Mouse (Mus musculus) embryonic fibroblast, embryonic 13.5 days (primary cell): ENCODE data around the gene Stat6.

ENCODE experiments used
- CTCF ChIP-seq: IDR thresholded peaks from 2 replicates; pipeline ENCODE4 v1.5.1; 2011; ENCODE audit warnings: mild to moderate bottlenecking, control low read depth, low read length, moderate library complexity, borderline replicate concordance; ENCODE audit not compliant: insufficient read depth
- POLR2A ChIP-seq: IDR thresholded peaks from 2 replicates; pipeline ENCODE4 v1.6.1; 2011; ENCODE audit warnings: low read depth, mild to moderate bottlenecking, control low read depth, low read length, moderate library complexity

GRCm38 (mm10) chr10:127658076-127658475, 15.3 kb downstream of the Stat6 start:
- TF ChIP-seq POLR2A (no peak), CTCF (no peak)
